Comparison of ENCODE assay signal across 9 mouse cellular contexts in genomic region chr1:120142551-120142950, GRCm38 (mm10). TPM values are rescaled to one million over a fixed set of nuclear protein-coding genes. Genes with fewer than 3 reads are reported as not detected.
DNase-seq lines count a peak whose midpoint lies in the region; ATAC-seq lines count a peak whose summit lies in the region.
"Had no signal": no experiment of that assay in that cellular context is flagged by ENCODE, and none has a peak within 500 bp of the region (broad histone marks: within the 10 kb centered on the region; RNA-seq: fewer than 3 reads in every experiment).

No protein-coding gene starts in this region.

- no peak for ATAC-seq in inflammation-experienced regulatory T-cells, adult 6 months
- ATAC-seq: intestine, embryonic 15.5 days had no signal

- DNase-seq in adrenal gland, postnatal 14 days: peak; percentile 72
- no peak for DNase-seq in adrenal gland, adult 18-20 months (ENCODE audit: low spot score in 2 of 2)
- peak; percentile 22 to 49 for DNase-seq in lung, adult 18-20 months
- DNase-seq in lung, postnatal 25 days (ENCODE audit: low spot score): no peak
- DNase-seq in cerebellum, postnatal 36 days: peak; percentile 77 to 81
- DNase-seq in kidney, adult 9 months: peak; percentile 69
- DNase-seq in layer of hippocampus, adult 9-10 months (ENCODE audit: low spot score): no peak

RNA-seq across cellular contexts. Expression of gene 3110009E18Rik, which starts 21.6 kb away (rescaled TPM):
- total RNA-seq in adrenal gland, postnatal 14 days (2021): 8.8 and 10.7 TPM in 2 replicates
- 10 to 100 TPM in 1 of 2 experiments, 1 to 10 TPM in 1; 8.6 to 10.5 TPM for total RNA-seq in adrenal gland, adult 18-20 months (2021)
- 10 to 100 TPM; 23.2 to 27.8 (median 23.7) TPM for polyA plus RNA-seq in inflammation-experienced regulatory T-cells, adult 6 months (2017; shearing (Covaris generic))

RNA-seq across cellular contexts. Expression of gene Dbi, which starts 21.7 kb away (rescaled TPM):
- 891 and 1,093 TPM in 2 replicates for total RNA-seq in adrenal gland, postnatal 14 days (2021)
- 1,000 to 10,000 TPM; 1,010 to 2,386 TPM for total RNA-seq in adrenal gland, adult 18-20 months (2021)
- polyA plus RNA-seq in inflammation-experienced regulatory T-cells, adult 6 months (2017; shearing (Covaris generic)): 100 to 1,000 TPM; 144 to 324 (median 146) TPM

Comparison
In these comparisons a context has a peak if more than half of its experiments do, and no peak if none do; other contexts are left out.
1. DNase-seq: peak in adrenal gland, postnatal 14 days (single experiment), lung, adult 18-20 months (2 of 2), cerebellum, postnatal 36 days (2 of 2) and kidney, adult 9 months (single experiment); none in adrenal gland, adult 18-20 months (0 of 2), lung, postnatal 25 days (single experiment) and layer of hippocampus, adult 9-10 months (single experiment).